Mouse (Mus musculus) neural tube, embryonic 12.5 days (tissue): ENCODE data around the gene Zfp980. TPM values are rescaled to one million over a fixed set of nuclear protein-coding genes. Genes with fewer than 3 reads are reported as not detected.

Source experiments
- polyA plus RNA-seq: library from polyadenylated mRNA; unstranded; fragments of >200 nt; fragmentation: Nextera tagmentation; extraction: Ambion mirVana; gene quantifications from 2 replicates; pipeline ENCODE4 v1.2.1, GENCODE M21; 2016

Gene Zfp980
- polyA plus RNA-seq, 1 experiment from 2014 or later, result 0.08 TPM

Other genes with a start within 250 kb of the Zfp980 start
- not detected in 2 replicates for gene Zfp990, start 159.9 kb upstream of the Zfp980 start, polyA plus RNA-seq
- 0.46 and 1.1 TPM in 2 replicates for gene Gm13212, start 85.5 kb upstream of the Zfp980 start, polyA plus RNA-seq
- not detected in 2 replicates for gene Zfp986, start 198.1 kb downstream of the Zfp980 start, polyA plus RNA-seq